Mouse (Mus musculus) kidney, embryonic 15.5 days (tissue): Measurements from ENCODE around the gene Cntnap1. TPM values are rescaled to one million over a fixed set of nuclear protein-coding genes. Genes with fewer than 3 reads are reported as not detected.
A peak's percentile ranks its signal among the peaks of the same experiment; 100 is the strongest.

Experiments
- ATAC-seq: fragments of 200-750 bp; cut with Nextera tagmentation; replicated peaks from 2 replicates; pipeline ENCODE4 v1.8.0; 2017; ENCODE audit warnings: moderate TSS enrichment; ENCODE audit not compliant: low FRiP score
- H3K27ac ChIP-seq: fragments of 300-500 bp; sonication (generic); 2 replicates; pipeline ENCODE4 v1.5.1; 2015; ENCODE audit warnings: mild to moderate bottlenecking, inconsistent platforms
- H3K27me3 ChIP-seq: fragments of 300-500 bp; sonication (generic); 2 replicates; pipeline ENCODE4 v1.6.1; 2015; ENCODE audit warnings: inconsistent platforms
- H3K36me3 ChIP-seq: fragments of 300-500 bp; sonication (generic); 2 replicates; pipeline ENCODE4 v1.6.1; 2015; ENCODE audit warnings: inconsistent platforms
- H3K4me1 ChIP-seq: fragments of 300-500 bp; sonication (generic); 2 replicates; pipeline ENCODE4 v1.6.1; 2015; ENCODE audit warnings: inconsistent platforms
- H3K4me2 ChIP-seq: fragments of 300-500 bp; sonication (generic); 2 replicates; pipeline ENCODE4 v1.6.1; 2015; ENCODE audit warnings: moderate library complexity, mild to moderate bottlenecking, inconsistent platforms
- H3K4me3 ChIP-seq: fragments of 300-500 bp; sonication (generic); replicated peaks from 2 replicates; pipeline ENCODE4 v1.5.1; 2015; ENCODE audit warnings: mild to moderate bottlenecking, inconsistent platforms
- H3K9ac ChIP-seq: fragments of 300-500 bp; sonication (generic); 2 replicates; pipeline ENCODE4 v1.6.1; 2015; ENCODE audit warnings: mild to moderate bottlenecking, inconsistent platforms
- H3K9me3 ChIP-seq: fragments of 300-500 bp; sonication (generic); replicated peaks from 2 replicates; pipeline ENCODE4 v1.6.1; 2016; ENCODE audit warnings: inconsistent platforms
- WGBS: fragments of 180-500 bp; shearing (Covaris S2); methylation state at CpG from one replicate; pipeline ENCODE4 v1.1.7; 2015; ENCODE audit warnings: mixed read lengths; 5-methylcytosine and 5-hydroxymethylcytosine counted together
- polyA plus RNA-seq: library from polyadenylated mRNA; unstranded; fragments of >200 nt; fragmentation: Nextera tagmentation; extraction: Ambion mirVana; gene quantifications from 2 replicates; pipeline ENCODE4 v1.2.1, GENCODE M21; 2015

Gene Cntnap1
- polyA plus RNA-seq, 1 experiment from 2014 or later, result 2.0 TPM

GRCm38 (mm10) chr11:101190913-101191907 is 20.9 kb downstream of the Cntnap1 start:
- Histone ChIP-seq H3K27me3 (no peaks in the 10 kb centered on the region), H3K9ac (no peak overlapping the region), H3K4me3 (no peak overlapping the region), H3K36me3 (peaks cover 47% of the 10 kb centered on the region), H3K27ac (peak overlapping the region; percentile 95), H3K9me3 (no peaks in the 10 kb centered on the region), H3K4me2 (no peak overlapping the region), H3K4me1 (peaks cover 49% of the 10 kb centered on the region)
- WGBS, result 49% methylated on average over 17 of the region's 17 CpGs
- ATAC-seq, result no peak

- Histone ChIP-seq H3K4me3 (no peak overlapping the region), H3K36me3 (peaks cover 47% of the 10 kb centered on the region), H3K27me3 (no peaks in the 10 kb centered on the region), H3K4me1 (peaks cover 49% of the 10 kb centered on the region), H3K4me2 (no peak overlapping the region), H3K27ac (peak overlapping the region; percentile 95; the same call in 1 of the 2 replicates), H3K9ac (0 out of 2 replicates have a peak overlapping the region, but pooled peaks have one; percentile 2), H3K9me3 (no peaks in the 10 kb centered on the region)
- WGBS, result 71% methylated on average over 4 of the region's 4 CpGs
- ATAC-seq, result no peak
These were observed 21.7 kb downstream of the Cntnap1 start for GRCm38 (mm10) chr11:101191919-101192470.

DNA sequence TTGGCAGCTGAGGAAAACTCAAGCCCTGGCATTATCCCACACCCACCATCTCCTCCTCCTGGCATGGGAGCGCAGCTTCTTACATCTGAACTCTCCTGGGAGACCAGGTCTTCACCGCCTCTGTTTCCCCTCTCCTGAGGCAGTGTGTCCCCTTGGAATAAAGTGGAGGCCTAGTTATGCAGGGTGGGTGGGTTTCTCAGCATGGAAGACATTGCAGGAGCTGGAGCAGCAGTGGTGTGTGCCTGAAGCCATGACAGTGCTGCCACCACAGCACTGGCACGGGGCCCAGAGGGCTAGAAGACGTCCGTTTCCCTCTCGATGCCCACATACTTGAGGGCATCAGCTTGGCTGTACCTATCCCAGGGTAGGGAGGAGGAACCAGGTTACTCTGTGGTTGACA is 22.3 kb downstream of the Cntnap1 start:
- no peak for ATAC-seq
- Histone ChIP-seq H3K4me2 (no peak overlapping the region), H3K27ac (0 out of 2 replicates have a peak overlapping the region, but pooled peaks have one; percentile 95), H3K4me3 (no peak overlapping the region), H3K9ac (no peak overlapping the region), H3K9me3 (no peaks in the 10 kb centered on the region), H3K4me1 (peaks cover 49% of the 10 kb centered on the region), H3K36me3 (peaks cover 53% of the 10 kb centered on the region), H3K27me3 (no peaks in the 10 kb centered on the region)
- WGBS, result 93% methylated on average over 6 of the region's 6 CpGs

DNA sequence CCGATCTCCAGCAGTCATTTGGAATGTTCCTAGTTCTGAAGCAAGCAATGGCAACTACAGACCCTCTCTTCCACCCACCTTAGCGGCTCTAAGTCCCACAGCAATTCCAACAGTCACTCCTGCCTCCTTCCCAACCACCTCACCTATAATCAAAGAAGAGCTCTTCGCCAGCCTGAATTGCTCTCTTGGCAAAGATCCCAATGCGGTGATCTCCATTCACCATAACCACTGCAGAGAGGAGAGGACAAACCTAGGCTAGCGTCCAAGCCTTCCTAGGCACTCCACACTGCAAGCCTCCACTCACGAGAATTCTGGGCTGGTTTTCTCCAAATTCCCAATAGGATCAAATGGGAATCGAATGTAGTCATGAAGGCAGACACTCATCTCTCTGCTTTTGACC is 22.8 kb downstream of the Cntnap1 start:
- H3K36me3 ChIP-seq, result peaks cover 57% of the 10 kb centered on the region
- peaks cover 47% of the 10 kb centered on the region for H3K4me1 ChIP-seq
- H3K9ac ChIP-seq, result no peak overlapping the region
- H3K9me3 ChIP-seq, result no peaks in the 10 kb centered on the region
- H3K4me2 ChIP-seq, result no peak overlapping the region
- H3K4me3 ChIP-seq, result no peak overlapping the region
- 94% methylated on average over 7 of the region's 7 CpGs for WGBS
- H3K27ac ChIP-seq, result no peak overlapping the region
- ATAC-seq, result no peak
- no peaks in the 10 kb centered on the region for H3K27me3 ChIP-seq

- Histone ChIP-seq H3K9ac (no peak overlapping the region), H3K9me3 (no peaks in the 10 kb centered on the region), H3K4me2 (no peak overlapping the region), H3K27ac (no peak overlapping the region), H3K36me3 (peaks cover 68% of the 10 kb centered on the region), H3K27me3 (no peaks in the 10 kb centered on the region), H3K4me3 (no peak overlapping the region), H3K4me1 (peaks cover 36% of the 10 kb centered on the region)
- 75% methylated on average over 5 of the region's 5 CpGs for WGBS
- no peak for ATAC-seq
These were observed 23.8 kb downstream of the Cntnap1 start for GRCm38 (mm10) chr11:101194137-101194536.

DNA sequence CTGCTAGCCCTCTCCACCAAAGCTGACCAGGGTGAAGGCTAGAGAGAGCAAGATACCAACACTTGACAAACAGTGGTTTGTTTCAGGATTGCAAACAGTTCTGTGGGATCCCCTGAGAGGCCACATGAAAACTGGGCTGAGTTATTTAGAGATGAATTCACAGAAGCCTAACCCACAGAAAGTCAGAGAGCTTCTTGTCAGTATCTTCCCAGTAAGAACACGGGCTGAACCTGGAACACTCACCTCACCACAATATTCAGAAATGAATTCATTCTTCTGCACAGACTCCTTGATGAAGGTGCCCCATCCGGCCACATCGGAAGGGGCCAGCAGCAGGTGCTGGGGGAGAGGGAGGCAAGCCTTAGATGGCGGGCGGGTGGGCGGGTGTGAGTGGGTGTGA is 24.3 kb downstream of the Cntnap1 start:
- Histone ChIP-seq H3K4me1 (peaks cover 31% of the 10 kb centered on the region), H3K27me3 (no peaks in the 10 kb centered on the region), H3K27ac (0 out of 2 replicates have a peak overlapping the region, but pooled peaks have one; percentile 9), H3K9ac (no peak overlapping the region), H3K4me3 (no peak overlapping the region), H3K4me2 (no peak overlapping the region), H3K9me3 (no peaks in the 10 kb centered on the region), H3K36me3 (peaks cover 73% of the 10 kb centered on the region)
- ATAC-seq, result no peak
- WGBS, result 82% methylated on average over 6 of the region's 6 CpGs

GRCm38 (mm10) chr11:101195101-101195500 is 24.8 kb downstream of the Cntnap1 start:
- Histone ChIP-seq H3K36me3 (peaks cover 78% of the 10 kb centered on the region), H3K9ac (no peak overlapping the region), H3K4me1 (peaks cover 27% of the 10 kb centered on the region), H3K27me3 (no peaks in the 10 kb centered on the region), H3K9me3 (no peaks in the 10 kb centered on the region), H3K4me3 (no peak overlapping the region), H3K27ac (no peak overlapping the region), H3K4me2 (no peak overlapping the region)
- no peak for ATAC-seq
- 75% methylated on average over 1 of the region's 1 CpGs for WGBS

DNA sequence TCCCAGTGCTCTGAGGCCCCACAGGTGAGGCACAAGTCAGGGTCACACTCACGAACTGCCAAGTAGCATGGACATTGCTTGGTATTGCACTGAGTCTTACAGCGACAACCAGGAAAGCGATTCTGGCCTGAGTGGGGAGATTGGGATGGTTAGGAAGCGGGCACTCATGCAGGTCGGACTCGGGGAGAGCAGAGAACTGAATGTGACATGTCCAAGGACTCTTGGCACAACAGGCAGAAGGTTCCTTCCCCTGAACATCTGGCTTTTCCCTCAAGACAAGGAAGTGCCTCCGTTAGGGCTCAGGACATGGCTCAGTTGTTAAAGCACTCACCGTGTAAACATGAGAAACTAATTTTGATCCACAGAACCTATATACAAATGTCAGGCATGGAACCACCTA is 25.2 kb downstream of the Cntnap1 start:
- Histone ChIP-seq H3K27me3 (no peaks in the 10 kb centered on the region), H3K27ac (no peak overlapping the region), H3K9ac (no peak overlapping the region), H3K4me1 (peaks cover 22% of the 10 kb centered on the region), H3K4me3 (no peak overlapping the region), H3K9me3 (no peaks in the 10 kb centered on the region), H3K36me3 (peaks cover 82% of the 10 kb centered on the region), H3K4me2 (no peak overlapping the region)
- ATAC-seq, result no peak
- WGBS, result 88% methylated on average over 8 of the region's 8 CpGs

- WGBS, result 84% methylated on average over 8 of the region's 8 CpGs
- no peak overlapping the region for H3K4me2 ChIP-seq
- no peak overlapping the region for H3K4me3 ChIP-seq
- H3K36me3 ChIP-seq, result peaks cover 88% of the 10 kb centered on the region
- H3K27me3 ChIP-seq, result no peaks in the 10 kb centered on the region
- H3K27ac ChIP-seq, result no peak overlapping the region
- no peaks in the 10 kb centered on the region for H3K9me3 ChIP-seq
- H3K4me1 ChIP-seq, result peaks cover 16% of the 10 kb centered on the region
- no peak overlapping the region for H3K9ac ChIP-seq
- ATAC-seq, result no peak
These were observed 25.9 kb downstream of the Cntnap1 start for GRCm38 (mm10) chr11:101196175-101196574.

DNA sequence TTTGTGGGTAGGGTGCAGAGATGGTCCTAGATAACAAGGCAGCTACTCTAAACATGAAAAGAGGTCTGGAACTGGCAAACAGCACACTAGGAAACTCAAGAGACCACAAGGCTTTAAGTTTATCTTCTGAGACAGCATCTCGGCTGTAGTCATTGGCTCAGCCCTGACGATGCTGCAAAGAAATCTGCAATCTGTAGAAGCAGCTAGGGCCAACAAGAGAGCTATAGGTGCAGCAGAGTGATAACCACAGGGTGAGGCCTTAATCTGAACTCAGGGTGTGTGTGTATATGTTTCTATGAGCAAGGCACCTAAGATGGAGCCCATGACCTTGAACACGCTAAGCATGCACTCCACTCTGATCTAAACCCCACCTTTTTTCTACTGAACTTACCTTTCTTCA is 29.2 kb downstream of the Cntnap1 start:
- H3K9me3 ChIP-seq, result no peaks in the 10 kb centered on the region
- H3K27me3 ChIP-seq, result no peaks in the 10 kb centered on the region
- H3K27ac ChIP-seq, result no peak overlapping the region
- no peaks in the 10 kb centered on the region for H3K4me1 ChIP-seq
- WGBS, result 87% methylated on average over 3 of the region's 3 CpGs
- ATAC-seq, result no peak
- H3K9ac ChIP-seq, result no peak overlapping the region
- H3K4me3 ChIP-seq, result no peak overlapping the region
- H3K4me2 ChIP-seq, result no peak overlapping the region
- peaks cover 94% of the 10 kb centered on the region for H3K36me3 ChIP-seq

DNA sequence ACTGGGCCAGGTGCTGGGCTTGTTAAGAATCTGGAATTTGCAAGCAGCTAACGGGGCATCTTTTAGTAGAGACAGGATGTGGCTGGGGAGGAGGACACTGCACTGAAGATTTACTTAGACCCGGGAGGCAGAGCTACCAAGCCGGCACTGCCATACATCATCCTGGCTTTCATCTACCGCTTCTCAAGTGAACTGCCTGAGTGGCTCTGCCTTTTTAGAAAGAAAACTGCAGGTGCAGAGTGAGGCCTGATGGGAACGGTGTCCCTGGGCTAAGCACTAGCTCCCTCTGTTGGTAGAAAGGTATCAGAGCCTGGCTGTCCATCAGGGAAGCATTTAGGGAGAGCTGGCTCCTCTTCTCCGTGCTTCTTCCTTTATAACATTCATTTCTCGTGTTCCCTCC is 30.7 kb downstream of the Cntnap1 start:
- H3K4me2 ChIP-seq, result no peak overlapping the region
- peaks cover 94% of the 10 kb centered on the region for H3K36me3 ChIP-seq
- no peaks in the 10 kb centered on the region for H3K27me3 ChIP-seq
- H3K9ac ChIP-seq, result no peak overlapping the region
- ATAC-seq, result no peak
- no peaks in the 10 kb centered on the region for H3K9me3 ChIP-seq
- no peak overlapping the region for H3K27ac ChIP-seq
- no peak overlapping the region for H3K4me3 ChIP-seq
- 11% methylated on average over 7 of the region's 7 CpGs for WGBS
- no peaks in the 10 kb centered on the region for H3K4me1 ChIP-seq

GRCm38 (mm10) chr11:101211970-101212369 is 41.6 kb downstream of the Cntnap1 start:
- Histone ChIP-seq H3K4me3 (no peak overlapping the region), H3K36me3 (peaks cover 86% of the 10 kb centered on the region), H3K4me2 (no peak overlapping the region), H3K4me1 (no peaks in the 10 kb centered on the region), H3K9me3 (no peaks in the 10 kb centered on the region), H3K9ac (no peak overlapping the region), H3K27ac (peak overlapping the region; percentile 58; the same call in 1 of the 2 replicates), H3K27me3 (no peaks in the 10 kb centered on the region)
- 0 out of 2 replicates have a peak, but pooled peaks have one; percentile 64 for ATAC-seq
- 33% methylated on average over 3 of the region's 3 CpGs for WGBS
